Mouse (Mus musculus): Measurements from ENCODE around the gene Rpusd4.

DNA sequence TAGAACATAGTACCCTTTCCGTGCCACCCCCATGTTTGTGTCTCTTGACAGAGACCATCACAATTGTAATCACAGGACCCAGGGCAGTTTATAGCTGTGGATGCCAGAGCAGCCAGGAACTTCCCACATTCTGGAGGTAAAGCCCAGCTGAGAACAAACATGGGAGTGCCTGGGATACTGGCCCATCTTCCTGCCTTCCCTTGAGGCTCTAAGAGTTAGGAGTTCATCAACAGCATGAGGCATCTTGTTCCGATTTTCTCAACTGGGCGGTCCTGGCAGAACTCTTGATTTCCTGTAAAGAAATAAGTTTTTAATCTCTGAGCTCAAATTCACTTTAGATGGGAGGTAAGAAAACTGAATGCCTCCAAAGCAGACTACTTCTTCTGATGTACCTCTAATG is 34.5 kb downstream of the Rpusd4 start:
- TF ChIP-seq CTCF (IDR thresholded peaks at IDR 0.05; ENCODE audit: control insufficient read depth, insufficient read depth, low read length) (no peak), POLR2A (IDR thresholded peaks at IDR 0.05; ENCODE audit: borderline replicate concordance, control insufficient read depth, low read depth, low read length) (no peak)

Measured in bone marrow, adult 2 months (tissue).